Mouse (Mus musculus): ENCODE results near the gene Aknad1.

The Aknad1 gene

GRCm38 (mm10) chr3:108739045-108739708 lies at the start of gene Aknad1:
Gene Aknad1 (plus strand): TSS chr3:108739658.
- no peak for DNase-seq

GRCm38 (mm10) chr3:108689979-108690378 lies 49.5 kb upstream of the Aknad1 start:
- DNase-seq = no peak

- no peak for DNase-seq
Observed at GRCm38 (mm10) chr3:108694321-108694720, 45.1 kb upstream of the Aknad1 start.

GRCm38 (mm10) chr3:108698662-108699061 lies 40.8 kb upstream of the Aknad1 start:
- no peak for DNase-seq

- no peak for DNase-seq
Observed at GRCm38 (mm10) chr3:108699786-108700185, 39.7 kb upstream of the Aknad1 start.

GRCm38 (mm10) chr3:108701256-108701655 lies 38.2 kb upstream of the Aknad1 start:
- DNase-seq = no peak

- no peak for DNase-seq
Observed at GRCm38 (mm10) chr3:108702789-108703188, 36.7 kb upstream of the Aknad1 start.

- DNase-seq = no peak
Observed at GRCm38 (mm10) chr3:108711296-108711695, 28.2 kb upstream of the Aknad1 start.

- DNase-seq = no peak
Observed at GRCm38 (mm10) chr3:108713065-108713675, 26.3 kb upstream of the Aknad1 start.

GRCm38 (mm10) chr3:108714837-108715236 lies 24.6 kb upstream of the Aknad1 start:
- no peak for DNase-seq

- DNase-seq = no peak
Observed at GRCm38 (mm10) chr3:108717896-108718502, 21.5 kb upstream of the Aknad1 start.

GRCm38 (mm10) chr3:108719357-108719756 lies 20.1 kb upstream of the Aknad1 start:
- no peak for DNase-seq

GRCm38 (mm10) chr3:108719761-108720160 lies 19.7 kb upstream of the Aknad1 start:
- no peak for DNase-seq

- peak; percentile 16 for DNase-seq
Observed at GRCm38 (mm10) chr3:108721076-108721991, 18.1 kb upstream of the Aknad1 start.

GRCm38 (mm10) chr3:108722036-108722872 lies 17.2 kb upstream of the Aknad1 start, which contains the start of gene Gpsm2:
Gene Gpsm2 (minus strand): TSS chr3:108722309.
- DNase-seq = peak; percentile 89

- DNase-seq = no peak
Observed at GRCm38 (mm10) chr3:108726413-108726812, 13.0 kb upstream of the Aknad1 start.

- DNase-seq = no peak
Observed at GRCm38 (mm10) chr3:108727344-108727743, 12.1 kb upstream of the Aknad1 start.

GRCm38 (mm10) chr3:108727776-108728175 lies 11.7 kb upstream of the Aknad1 start:
- no peak for DNase-seq

- no peak for DNase-seq
Observed at GRCm38 (mm10) chr3:108730316-108730715, 9.1 kb upstream of the Aknad1 start.

- no peak for DNase-seq
Observed at GRCm38 (mm10) chr3:108737761-108738160, 1.7 kb upstream of the Aknad1 start.

GRCm38 (mm10) chr3:108744060-108744459 lies 4.6 kb downstream of the Aknad1 start:
- DNase-seq = no peak

GRCm38 (mm10) chr3:108751061-108751460 lies 11.6 kb downstream of the Aknad1 start:
- DNase-seq = no peak
